Mouse (Mus musculus) lung, adult 18-20 months (tissue): ENCODE measurements at regions not wholly inside any gene's neighbourhood (a gene's known extent, or its start where the extent isn't known, plus 50 kb on each side); places are given as distances from the start of the nearest gene placed in this dataset.

Experiments
- DNase-seq, 2 experiments: peaks; one replicate each; pipeline ENCODE4 v3.0.0; 2022; ENCODE audit warnings: mixed read lengths in 2 of 2

DNA sequence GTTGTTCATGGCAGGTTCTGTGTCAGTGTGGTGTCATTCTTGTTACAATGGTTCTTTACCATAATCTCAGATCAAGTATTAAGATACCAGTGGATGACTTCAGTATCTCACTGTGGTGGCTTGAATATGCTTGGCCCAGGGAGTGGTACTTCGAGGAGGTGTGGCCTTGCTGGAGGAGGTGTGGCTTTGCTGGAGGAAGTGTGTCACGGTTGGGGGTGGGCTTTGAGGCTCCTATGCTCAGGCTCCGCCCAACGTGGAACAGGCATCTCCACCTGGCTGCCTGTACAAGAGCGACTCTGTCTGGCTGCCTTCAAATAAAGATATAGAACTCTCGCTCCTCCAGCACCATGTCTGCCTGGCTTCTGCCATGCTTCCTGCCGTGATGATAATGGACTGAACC, 63.6 kb downstream of the Cd2 start:
- no peak for DNase-seq

DNA sequence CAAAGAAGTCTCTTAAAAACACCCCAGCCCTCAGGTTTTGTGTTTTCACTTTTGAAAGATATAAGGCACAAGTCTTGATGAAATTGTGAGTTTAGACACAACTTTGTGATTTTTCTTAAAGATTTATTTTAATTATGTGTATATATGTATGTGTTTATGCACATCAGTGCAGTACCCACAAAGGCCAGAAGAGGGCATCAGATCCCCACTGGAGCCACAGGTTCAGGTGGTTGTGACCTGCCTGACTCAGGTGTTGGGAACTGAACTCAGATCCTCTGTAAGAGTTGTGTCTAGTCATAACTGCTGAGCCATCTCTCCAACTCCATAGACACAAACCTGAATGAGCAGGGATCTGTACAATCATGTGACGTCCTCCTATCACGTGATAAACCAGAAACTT, 67.8 kb downstream of the Cd2 start:
- DNase-seq: no peak

DNA sequence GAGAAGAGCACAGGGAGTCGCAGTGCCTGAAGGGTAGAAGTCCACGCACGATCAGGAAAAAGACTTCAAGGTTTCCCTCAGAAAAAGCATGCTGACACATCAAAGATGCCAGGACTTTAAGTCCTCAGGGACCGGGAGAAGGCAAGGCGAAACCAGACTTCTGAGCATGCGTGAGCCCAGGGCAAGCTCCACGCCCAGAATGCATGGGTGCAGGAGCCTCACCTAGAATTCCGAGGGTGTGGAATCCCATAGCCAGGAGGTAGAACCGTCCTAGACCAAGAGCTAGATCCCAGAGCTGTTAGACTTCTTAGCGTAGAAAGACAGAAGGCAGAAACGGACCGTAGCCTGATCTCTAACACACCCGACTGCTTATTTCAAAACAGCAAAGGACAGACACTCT, 71.0 kb downstream of the Cd2 start:
- DNase-seq: no peak

DNA sequence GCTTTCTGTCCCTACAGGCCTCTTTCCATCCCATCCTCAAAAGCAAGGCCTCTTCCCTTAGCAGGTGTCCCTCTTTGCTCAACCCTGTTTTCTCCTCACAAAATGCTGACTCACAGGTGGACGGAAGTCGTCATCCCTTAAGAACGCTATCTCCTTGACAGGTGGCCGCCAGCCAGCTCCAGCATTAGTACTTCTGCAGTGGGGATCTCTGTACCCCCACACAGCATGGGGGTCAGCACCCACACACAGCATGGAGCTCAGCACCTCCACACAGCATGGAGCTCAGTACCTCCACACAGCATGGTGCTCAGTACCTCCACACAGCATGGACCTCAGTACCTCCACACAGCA, 74.6 kb downstream of the Cd2 start:
- DNase-seq: peak in 1 of 2 experiments; percentile 18

- DNase-seq: no peak
Observed at GRCm38 (mm10) chr3:101212403-101213211, 75.1 kb downstream of the Cd2 start.

DNA sequence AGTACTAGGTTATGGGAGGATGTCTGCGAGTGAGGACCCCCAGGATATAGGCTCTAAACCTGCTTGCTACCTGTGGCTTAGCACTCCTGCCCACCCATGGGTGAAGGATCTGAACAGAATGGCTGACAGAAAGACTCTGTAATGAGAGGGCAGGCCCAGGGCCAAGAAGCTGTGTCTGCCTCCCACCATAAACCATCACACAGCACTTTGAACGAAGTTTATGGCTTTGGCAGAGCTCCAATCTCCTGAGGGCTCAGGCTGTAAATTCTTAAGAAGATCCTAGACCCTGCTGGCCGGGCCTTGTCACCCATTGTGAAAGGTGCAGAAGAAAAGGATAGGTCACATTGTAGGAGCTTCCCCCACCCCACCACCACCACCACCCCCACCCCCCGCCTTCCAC, 75.8 kb downstream of the Cd2 start:
- no peak for DNase-seq

DNA sequence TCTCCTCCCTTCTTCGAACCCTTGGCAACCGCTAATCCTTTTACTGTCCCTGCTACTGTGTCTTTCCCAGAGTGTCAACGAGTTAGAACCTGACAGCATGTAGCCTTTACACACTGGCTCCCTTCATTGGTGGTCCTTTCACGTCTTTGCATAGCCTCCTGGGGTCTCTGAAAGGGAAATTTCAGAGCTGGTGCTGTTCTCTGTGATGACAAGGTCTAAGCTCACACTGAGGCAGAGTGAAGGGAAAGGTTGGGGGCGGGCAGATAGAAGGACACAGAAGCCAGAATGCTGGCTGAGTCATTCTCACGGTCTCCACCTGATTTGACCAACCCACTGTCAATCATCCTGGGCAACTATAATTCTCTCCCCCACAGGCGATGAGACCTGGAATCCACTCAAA, 78.2 kb downstream of the Cd2 start:
- DNase-seq: no peak

DNA sequence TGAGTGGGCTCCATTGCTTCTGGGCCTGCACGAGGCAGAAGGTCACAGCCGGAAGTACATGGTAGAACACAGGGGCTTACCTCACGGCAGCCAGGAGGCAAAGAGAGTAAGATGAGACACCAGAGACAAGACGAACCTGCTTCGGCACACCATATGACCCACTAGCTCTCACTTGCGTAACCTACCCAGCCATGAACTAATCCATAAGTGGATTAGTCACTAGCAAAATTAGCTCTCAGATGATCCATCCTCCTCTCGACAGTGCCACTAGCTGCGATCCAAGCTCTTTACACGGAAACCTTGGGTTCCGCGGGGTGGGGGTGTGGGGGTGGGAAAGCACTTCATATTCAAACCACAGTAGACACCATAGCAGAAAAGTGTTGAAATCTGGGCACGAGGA, 79.0 kb downstream of the Cd2 start:
- DNase-seq: no peak

DNA sequence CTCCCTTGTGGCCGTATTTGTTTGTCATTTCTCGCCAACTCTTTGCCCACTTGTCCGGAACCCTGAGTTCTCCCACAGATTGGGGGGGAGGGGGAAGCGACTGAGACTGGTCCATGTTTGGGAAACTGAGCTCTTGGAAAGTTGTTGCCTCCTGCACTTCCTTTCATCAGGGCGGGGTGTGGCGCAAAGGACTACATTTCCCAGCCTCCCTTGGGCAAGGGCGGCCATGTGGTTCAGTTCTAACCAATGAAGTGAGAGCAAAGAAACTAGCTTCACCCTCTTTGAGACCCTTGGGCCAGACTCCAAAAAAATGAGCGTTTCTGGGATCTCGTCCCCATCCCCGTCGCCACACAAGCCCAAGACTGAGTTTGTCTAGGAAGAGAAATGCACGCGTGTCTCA, 81.6 kb downstream of the Cd2 start:
- DNase-seq: peak; percentile 32 to 37

- DNase-seq: no peak
Observed at GRCm38 (mm10) chr3:101194725-101195124, 84.6 kb upstream of the Ptgfrn start.

DNA sequence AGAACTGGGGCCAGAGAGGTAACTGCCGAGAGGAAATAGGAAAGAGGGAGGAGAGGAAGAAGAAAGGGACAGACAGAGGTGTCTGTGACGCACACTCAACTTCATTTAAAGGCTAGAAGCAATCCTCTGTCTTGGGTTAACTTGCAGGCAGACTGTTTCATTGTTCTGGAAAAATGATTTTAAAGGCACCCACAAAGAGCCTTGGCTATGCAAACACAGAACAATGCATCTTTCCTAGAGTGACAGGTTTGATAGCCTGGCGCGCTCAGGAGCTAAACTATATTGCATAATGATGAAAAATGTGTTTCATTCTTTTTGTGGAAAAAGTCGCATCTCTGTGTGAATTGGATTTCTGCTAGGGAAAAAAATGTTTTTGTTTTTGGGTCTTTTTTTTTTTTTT, 84.2 kb upstream of the Ptgfrn start:
- DNase-seq: no peak

GRCm38 (mm10) chr3:101191298-101191986, 81.4 kb upstream of the Ptgfrn start:
- no peak for DNase-seq

DNA sequence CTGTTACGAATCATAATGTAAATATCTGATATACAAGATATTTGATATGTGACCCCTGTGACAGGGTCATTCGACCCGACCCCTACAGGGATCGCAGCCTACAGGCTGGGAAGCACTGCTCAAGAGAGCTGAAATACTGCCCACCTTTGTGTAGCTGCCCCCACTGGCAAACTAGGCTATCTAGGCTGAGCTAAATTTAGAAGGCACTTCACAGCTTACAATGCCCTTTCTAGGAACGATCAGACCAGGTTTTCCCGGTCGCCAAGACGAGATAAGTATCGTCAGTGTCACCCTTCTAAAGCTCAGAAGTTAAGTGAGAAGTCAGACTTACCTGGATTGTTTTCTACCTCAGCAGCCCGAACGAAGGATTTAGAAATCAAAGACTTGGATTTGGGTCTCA, 71.9 kb upstream of the Ptgfrn start:
- DNase-seq: no peak

- DNase-seq: no peak
Observed at GRCm38 (mm10) chr3:101173954-101174353, 63.9 kb upstream of the Ptgfrn start.

DNA sequence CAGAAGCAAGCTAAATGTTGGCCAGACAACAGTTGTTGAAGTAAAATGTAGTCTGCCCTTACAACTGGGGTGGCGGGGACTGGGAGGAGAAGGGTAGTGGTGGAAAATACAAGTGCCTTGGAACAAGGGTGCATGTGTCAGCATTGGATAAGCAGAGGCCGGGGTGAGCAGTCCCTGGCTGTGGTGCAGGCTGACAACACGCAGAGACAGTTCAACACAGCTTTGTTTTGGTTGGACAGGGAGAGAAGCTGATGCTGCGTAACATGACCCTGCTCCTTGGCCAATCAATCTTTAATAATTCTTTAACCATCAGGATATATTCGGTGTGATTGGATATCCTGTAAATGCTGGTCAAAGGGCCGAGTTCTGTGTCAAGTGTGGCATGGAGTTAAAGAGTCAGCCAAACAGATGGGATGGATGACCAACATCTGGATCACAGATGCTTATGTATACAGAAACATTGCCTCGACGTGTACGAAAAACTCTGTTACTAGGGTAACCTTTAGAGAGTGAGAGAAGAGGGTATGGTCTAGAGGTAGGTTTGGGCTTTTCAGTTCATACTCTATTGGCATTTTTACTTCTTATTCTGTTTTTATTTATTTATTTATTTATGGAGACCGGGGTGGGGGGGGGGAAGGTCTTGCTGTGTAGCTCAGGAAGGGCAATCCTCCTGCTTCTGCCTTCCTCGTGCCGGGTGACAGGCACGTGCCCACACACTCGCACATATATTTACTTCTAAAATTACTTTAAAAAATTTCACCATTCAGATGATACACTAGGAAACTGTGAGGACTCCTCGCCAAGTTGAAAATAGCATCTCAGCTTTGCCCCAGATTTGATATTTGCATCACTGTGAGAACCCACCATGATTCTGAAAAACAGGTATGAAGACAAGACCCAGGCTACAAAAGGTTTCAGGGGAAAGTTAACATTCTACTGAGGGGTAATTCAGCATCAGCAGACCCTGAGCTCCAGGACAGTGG, 60.2 kb upstream of the Ptgfrn start:
- no peak for DNase-seq

- no peak for DNase-seq
Observed at GRCm38 (mm10) chr3:101167026-101167425, 56.9 kb upstream of the Ptgfrn start.

- DNase-seq: no peak
Observed at GRCm38 (mm10) chr3:101166580-101166979, 56.5 kb upstream of the Ptgfrn start.

- no peak for DNase-seq
Observed at GRCm38 (mm10) chr3:101165261-101165660, 55.2 kb upstream of the Ptgfrn start.

GRCm38 (mm10) chr3:101164771-101165170, 54.7 kb upstream of the Ptgfrn start:
- no peak for DNase-seq

GRCm38 (mm10) chr3:101163991-101164434, 53.9 kb upstream of the Ptgfrn start:
- no peak for DNase-seq

DNA sequence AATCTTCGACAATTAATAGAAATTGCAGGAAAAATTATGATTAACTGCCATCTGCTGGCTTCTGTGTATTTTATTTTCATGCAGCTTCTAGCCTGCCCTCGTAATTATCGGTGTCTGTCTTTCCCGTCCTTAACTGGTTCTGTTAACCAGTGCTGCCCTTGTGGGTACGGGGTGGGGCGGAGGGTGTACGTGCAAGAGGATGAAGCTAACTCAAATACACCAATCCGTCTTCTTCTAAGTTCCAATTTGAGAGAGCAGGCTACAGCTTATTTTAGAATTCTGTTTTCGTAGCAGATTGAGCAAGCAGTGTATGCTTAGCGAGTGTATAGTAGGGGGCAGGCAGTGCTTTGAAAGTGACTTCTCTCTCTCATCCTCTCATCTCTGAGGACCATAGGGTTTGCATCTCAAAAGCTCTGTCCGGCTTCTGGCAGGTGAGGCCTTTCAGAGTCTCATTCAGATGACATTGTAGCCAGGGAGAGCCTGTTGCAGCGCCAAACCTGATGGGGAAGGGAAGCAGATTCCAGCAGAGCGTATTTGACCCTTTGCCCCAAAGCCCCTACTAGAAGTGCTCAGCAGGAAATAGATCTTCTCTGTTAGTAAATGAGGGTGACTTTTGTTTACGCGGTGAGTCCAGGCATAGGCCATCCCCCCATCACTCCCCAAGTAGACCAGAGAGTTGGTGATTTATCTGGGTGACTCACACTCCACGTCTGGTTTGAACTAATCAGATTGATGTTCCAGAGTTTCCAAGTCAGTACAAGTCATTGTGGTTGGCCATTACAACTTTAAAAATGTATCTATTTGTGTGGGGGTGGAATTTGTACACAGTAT, 53.3 kb upstream of the Ptgfrn start:
- DNase-seq: no peak

GRCm38 (mm10) chr3:101162536-101163159, 52.6 kb upstream of the Ptgfrn start:
- no peak for DNase-seq
